Mouse (Mus musculus): ENCODE measurements around the gene Inpp5a.

The Inpp5a gene

DNA sequence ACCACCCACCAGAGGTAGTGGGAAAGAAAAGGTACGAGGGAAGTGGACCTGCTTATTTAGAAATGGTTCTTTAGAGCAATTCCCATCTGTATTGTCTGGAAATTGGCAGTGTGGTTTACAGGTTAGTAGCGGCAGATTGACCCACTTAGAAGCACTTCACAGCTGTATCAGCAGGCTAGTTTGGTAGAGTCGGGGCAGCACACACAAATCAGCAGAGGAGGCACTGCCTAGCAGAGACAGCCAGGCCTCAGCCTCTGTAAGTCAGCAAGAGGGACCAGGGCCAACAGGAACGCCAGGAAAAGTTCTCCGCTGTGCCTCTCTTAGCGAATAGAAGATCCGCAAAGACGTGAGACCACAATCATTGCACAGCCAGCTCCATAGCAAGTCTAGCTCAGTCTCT lies 56.7 kb downstream of the Inpp5a start:
- DNase-seq (ENCODE audit: low spot score), result no peak

DNA sequence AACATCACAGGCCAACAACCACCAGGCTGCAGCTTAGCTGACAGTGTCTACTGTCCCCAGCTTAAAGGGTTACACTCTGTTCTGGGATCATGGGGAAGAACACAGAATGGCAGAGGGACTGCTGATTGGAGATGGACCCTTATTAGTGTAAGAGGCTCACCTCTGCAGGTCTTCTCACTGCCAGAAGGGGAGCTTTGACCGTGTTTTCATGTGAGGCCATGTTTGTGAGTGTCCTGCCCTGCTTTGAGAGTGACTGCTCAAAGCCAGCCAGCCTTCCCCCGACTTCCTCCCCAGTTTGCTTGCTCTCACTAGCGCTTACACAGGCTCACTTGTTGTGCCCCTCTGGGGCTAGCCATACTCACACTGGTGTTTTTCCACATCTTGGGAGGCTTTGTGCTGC lies 58.5 kb downstream of the Inpp5a start:
- no peak for DNase-seq (ENCODE audit: low spot score)

DNA sequence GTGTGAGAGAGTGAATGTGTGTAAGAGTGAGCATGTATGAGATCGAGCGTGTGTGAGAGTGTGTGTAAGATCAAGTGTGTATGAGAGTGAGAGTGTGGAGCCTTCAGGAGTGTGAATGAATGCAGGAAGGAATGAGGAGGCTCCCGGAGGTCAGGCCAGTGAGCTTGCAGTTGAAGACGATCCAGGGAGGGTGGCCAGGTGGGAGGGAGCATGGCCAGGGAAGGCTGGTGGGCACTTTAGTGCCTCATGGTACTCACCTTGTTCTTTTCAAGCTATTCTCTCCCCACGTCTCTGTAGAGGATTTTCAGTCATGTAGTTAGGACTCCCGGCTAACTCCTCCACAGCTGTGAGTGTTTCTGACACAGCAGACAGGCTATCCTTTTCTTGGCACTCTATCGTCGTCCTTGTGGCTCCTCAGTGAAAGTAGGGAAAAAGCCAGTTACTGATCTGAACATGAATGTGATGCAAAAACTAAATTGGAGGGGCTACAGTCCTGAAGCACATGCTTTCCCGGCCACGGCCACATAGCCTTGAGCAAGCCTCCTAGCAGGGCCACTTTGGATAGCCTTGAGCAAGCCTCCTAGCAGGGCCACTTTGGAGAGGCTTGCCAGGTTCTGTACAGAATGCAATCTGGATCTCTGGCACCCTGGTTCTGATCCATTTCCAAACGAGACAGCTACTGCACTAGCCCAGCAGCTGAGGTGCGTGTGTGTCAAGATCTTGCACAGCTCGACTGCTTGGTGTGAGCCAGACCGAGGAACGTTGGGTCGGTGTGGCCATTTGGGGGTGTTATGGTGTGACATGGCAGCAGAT lies 61.5 kb downstream of the Inpp5a start:
- no peak for DNase-seq (ENCODE audit: low spot score)

DNA sequence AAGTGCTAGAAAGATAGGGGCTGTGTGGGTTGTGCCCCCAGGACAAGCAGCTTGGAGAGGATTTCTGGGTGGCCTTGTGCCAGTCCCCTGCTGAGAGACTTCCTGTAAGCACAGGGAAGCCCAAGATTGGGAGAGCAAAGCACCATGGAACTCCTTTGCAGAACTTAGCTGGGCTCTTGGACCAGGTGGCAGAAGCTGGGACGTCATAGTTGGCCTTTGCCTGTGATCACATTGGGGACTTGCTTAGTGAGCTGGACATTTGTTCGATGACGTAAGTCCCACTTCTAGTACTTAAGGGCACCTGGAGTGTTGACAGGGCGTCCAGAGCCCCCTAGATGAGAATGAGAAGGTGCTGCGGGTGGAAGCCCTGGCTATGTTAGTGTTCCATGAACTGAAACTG lies 62.8 kb downstream of the Inpp5a start:
- no peak for DNase-seq (ENCODE audit: low spot score)

DNA sequence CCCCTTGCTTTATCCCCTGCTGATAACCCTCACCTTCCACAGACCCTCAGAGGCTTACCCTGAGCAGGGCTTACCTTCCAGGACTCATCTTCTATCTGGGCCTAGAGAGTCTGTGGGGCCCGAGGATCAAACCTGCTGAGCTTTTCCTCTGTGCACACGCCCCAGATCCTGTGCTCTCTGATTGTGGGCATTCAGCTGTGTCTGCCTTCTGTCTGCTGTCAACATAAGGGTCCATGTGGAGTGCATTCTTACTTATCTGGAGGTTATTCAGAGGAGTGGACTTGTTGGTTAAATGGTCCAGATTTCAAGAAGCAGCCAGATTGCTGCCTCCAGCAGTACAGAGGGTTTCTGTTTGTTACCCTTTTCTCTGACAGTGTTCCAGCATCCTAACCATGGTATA lies 63.3 kb downstream of the Inpp5a start:
- no peak for DNase-seq (ENCODE audit: low spot score)

DNA sequence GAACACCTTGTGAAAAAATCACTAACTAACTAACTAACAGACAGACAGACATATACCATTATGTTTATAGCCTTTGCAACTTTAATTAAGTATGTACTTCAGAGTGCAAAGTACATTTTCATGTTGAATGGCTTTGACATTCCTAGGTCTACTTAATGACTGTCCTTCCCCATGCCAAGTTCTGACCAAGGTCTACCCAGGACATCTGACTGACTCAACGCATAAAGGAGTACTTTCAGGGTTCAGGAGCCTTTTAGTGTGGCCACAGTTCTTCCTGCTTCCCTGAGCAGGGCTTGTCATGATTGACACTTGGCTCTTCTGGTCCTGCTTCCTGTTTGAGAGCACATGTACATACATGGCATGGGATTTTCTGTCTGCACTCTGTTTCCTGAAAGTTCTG lies 64.3 kb downstream of the Inpp5a start:
- no peak for DNase-seq (ENCODE audit: low spot score)

DNA sequence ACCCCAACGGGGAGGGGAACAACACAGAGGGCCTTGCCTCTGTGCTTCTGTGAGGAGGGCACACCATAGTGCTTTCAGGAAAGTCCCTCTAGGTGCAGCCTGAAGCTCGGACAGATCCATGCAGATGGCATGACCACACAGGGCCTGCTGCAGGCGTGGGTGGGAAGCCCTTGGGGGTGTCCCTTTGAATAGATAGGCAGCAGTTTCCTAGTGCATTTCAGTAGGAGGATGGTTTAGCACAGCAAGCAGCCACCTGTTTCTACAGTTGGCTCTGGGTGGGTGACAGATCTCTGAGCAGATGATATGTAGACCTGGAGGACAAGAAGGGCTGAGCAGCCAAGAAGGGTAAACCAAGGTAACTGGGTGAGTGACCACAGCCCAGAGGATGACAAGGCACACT lies 65.4 kb downstream of the Inpp5a start:
- no peak for DNase-seq (ENCODE audit: low spot score)

DNA sequence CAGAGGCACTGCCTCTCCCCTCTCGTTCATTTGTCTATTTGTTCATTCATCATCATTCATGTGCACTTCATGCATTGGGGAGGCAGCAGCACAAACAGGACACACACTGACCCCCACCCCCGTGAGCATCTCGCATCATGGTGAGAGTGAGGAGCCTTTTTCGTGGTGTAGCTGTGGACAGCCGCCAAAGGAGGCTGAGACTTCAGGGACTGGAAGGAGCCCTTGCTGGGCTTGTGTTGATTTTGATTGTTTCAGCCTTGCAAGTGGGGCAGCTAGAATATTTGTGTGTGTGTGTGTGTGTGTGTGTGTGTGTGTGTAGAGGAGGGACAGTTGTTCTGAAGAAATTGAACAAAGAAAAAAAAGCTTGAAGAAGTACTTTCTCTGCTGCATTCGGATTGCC lies 67.8 kb downstream of the Inpp5a start:
- DNase-seq (ENCODE audit: low spot score), result no peak

DNA sequence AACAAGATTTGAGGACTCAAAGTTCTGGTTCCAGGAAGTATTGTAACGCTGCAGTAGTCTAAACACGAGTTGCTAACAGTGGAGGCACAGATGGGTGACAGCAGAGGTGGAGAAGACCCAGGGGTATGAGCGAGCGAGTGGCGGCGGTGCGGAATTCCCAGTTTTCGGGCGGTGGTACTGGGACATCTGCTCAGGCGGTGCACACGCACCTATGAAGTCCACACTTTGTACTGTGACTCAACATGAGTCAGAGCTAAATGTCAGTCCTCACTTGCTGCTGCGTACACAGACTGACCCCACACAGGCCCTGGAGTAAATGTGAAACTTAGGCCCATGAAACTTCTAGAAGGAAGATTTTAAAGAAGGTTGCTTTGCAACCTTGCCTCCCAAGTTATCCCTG lies 72.4 kb downstream of the Inpp5a start:
- no peak for DNase-seq (ENCODE audit: low spot score)

DNA sequence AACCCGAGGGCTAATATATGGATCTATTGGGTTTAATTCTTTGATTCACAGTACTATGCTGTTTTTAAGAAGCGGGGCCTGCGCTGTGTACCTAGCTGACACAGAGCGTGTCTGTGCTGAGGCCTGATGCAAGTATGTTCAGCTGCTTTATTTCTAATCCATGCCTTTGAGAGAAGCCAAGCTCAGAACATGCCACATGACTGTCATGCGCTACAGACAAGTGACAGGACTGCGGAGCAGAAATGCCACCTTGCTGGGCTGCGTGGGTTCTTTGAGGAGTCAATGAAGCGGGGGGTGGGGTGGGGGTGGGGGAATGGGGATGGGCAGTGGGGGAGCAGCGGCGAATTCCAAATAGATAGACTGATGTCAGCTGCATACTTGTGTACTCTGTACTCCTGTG lies 73.2 kb downstream of the Inpp5a start:
- no peak for DNase-seq (ENCODE audit: low spot score)

DNA sequence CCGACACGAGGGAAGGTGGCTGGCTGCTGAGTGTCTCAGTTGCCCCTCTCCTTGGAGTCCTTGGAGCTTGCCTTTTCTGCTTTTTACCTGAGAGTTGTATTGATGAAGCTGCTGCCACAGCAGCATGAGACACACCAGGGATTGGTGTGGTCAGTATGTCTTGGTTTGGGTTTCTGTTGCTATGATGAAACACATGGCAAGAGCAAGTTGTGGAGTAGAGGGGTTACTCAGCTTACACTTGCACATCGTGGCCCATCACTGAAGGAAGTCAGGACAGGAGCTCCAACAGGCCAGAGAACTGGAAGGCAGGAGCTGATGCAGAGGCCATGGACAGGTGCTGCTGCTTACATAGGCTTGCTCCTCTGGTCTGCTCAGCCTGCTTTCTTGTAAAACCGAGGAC lies 76.6 kb downstream of the Inpp5a start:
- DNase-seq (ENCODE audit: low spot score), result no peak

DNA sequence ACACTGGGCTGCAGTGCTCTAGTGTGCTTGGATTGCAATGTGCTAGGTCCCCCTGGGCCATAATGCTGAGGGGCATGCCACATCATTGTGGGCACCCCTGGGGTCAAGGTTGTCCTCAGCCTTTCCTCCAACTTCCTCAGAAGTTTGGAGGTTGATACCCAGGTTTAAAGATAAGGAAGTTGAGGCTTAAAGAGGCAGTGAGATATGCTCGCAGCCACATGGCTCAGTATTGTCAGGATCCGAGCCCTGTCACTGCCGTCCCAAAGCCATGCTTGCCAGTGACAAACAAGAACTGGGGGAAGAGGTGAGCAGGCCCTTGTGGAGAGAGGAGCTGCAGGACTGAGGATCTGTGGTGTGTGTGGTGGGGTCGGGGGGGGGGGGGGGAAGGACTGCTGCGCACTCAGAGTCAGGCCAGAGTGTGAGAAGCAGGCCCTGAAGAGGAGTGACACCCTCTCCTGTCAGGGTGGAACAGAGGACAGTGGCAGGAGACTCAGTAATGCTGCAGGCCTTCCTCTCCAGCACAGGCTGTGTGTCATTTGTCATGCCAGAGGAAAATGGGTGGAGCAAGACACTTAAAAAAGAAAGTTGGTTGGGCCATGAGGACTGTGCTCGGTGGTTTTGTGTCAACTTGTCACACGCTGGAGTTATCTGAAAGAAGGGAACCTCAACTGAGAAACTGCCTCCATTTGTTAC lies 77.7 kb downstream of the Inpp5a start:
- no peak for DNase-seq (ENCODE audit: low spot score)

DNA sequence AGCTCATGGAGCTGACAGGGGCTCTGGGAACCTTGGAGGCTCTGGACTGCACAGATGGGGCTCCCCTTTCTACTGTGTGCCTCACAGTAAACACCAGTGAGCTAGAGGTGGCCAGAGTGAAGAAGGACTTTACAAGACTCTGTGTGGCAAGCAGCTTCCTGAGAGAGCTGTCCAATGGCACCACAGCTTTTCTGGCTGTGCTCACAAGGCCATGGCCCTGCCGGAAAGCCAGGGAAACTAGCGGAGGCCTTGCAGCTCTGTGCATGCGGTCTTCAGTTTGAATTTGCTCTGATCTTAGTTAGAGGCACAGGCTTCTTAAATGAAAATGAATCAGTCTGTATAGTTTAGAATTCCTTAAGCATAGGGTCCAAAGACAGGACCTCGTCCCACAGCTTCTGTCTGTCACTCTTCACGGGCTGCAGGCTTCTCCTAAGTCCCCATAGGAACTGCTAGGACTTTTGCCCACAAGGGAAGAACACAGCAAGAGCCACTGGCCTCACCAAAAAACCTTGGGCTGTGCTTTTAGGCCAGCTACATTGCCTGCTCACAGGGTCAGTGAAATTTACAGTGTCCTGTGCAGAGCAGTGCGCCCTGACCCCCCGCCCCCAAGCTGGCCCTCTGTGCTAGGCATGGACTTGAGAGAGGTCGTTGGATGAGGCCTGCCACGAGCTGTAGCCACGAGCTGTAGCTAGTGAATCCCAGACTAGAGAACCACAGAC lies 78.4 kb downstream of the Inpp5a start:
- DNase-seq (ENCODE audit: low spot score), result no peak

DNA sequence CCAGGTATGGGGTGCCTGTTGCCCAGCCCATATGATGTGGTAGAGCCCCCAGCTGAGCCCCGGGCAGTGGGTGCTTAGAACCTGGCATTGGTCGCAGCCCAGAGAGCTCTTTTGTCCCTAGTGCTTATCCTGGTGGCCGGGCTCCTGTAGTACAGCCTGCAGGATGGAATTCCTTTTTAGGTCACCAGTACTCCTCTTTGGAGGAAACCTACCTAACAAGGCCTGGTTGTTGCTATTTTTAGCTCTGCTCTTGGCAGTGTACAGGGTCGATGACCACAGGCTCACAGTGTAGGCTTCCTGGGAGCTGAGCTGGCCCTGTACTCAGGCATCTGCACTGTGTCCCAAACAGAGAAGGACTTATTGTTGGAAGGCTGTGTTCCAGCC lies 79.0 kb downstream of the Inpp5a start:
- no peak for DNase-seq (ENCODE audit: low spot score)

DNA sequence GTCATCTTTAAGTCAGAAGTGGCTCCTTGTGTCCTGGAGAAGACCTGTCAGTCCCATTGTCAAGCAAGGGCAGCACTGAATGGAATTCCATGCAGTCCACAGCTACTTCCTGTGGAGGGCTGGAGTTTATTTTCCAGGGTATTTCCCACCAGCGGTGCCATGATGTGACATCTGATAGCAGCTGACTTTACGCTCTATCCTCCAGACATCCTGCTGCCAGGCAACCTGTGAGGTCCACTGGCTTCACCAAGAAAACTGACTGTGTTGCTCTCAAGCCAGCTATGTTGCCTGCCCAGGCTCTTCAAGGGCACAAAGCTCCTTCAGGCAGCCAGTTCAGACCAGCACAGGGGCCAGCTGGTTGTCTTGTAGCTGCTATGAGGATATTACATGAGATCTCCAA lies 79.5 kb downstream of the Inpp5a start:
- no peak for DNase-seq (ENCODE audit: low spot score)

DNA sequence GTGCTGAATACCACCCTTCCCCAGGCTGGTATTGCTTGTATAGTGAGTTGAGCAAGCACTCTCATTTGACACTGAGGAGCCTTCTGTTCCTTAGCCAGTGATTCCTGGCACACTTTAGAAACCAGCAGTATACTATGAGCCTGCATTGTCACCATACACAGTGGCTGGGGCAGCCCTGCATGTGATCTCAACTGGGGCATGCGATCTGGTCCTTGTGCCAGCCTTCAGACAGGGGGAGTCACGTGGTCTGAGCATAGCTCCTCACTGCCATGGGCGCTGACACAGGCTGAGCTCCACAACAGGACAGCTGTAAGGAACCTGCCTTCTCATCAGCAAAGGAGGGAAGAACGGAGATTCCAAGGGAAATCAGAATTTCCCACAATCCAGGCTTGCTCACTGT lies 80.5 kb downstream of the Inpp5a start:
- DNase-seq (ENCODE audit: low spot score), result no peak

DNA sequence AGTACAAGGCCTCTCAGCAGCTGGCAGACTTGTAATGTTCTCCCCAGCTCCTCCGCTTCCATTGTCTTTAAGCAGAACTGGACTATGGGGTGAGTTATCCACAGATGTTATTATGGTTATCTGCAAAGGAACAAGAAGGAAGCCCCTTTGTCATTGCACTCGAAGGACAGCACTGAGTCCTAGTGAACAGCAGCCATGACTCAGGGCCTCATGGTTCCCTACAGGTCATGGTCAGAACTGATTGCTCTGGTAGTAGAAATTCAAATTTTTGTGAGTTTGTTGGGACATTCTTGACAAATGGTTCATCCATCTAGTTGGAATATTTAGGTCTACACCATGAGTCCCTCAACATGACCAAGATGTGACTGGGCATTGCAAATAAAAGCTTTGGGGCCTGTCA lies 81.6 kb downstream of the Inpp5a start:
- DNase-seq (ENCODE audit: low spot score), result no peak

DNA sequence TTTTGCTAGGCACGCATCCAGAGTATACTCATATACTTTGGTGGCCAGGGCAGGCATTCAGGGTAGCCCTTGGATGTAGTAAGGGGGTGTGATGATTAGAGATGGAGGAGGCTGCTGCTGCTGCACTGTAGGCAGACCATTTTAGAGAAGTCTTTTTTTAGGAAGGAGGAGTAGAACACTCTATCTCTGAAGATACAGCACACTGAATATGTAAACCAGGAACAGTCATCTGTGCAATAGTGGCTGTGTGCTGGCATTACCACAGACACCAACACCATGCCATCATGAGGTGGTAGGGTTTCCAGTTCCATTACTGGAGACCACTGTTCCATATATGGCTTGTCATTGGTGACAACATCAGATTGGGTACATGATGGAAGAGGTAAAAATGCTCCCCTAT lies 83.1 kb downstream of the Inpp5a start:
- DNase-seq (ENCODE audit: low spot score), result no peak

DNA sequence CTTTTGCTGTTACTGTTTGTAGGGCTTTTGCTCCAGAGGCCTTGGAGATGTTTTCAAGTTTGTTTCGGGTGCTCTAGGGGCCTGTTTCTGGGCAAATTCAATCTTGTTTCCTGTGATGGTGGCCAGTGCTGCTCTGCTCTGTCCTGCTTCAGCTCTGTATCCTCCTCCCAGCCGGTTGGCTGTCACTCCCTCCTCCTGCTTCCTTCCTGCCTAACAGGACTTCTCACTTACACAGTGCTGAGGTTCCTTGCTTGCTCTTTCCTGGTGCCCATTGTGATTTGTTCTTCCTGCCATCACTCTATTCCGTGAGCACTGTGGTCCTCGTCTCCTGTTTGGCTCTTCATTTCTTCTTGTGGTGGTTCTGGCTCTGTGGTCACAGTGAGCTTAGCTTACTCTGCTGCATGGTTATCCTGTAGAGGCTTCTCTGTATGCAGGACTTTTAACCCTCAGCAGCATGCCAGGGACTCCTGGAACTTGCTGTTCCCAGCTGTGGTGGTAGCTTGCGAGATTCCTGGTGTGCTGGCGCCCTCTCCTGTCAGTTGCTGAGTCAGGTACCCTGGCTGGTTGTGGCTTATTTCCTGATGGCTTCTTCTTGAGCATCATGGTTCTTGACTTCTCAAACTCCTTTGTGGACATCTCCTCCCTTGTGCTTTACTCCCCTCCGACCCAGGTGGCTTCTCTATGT lies 84.1 kb downstream of the Inpp5a start:
- peak; percentile 71 for DNase-seq (ENCODE audit: low spot score)

DNA sequence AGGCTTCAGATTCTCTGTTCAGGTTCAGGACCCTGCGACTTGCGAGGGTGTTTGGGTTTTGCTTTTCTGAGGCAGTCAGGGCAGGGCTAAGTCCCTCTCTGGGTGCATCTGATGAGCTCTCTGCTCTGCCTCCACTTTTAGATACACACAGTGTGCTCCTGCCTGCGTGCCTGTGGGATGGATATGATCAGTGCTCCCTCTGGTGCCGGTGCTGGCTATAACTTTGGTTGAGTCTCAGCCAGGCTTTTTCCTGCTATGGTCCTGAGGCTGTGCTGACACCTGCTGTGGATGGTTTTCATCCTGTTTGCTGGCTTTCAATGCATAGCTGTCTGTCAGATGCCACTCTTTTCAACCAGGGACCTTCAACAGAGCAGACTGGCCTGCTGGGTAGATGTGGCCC lies 87.0 kb downstream of the Inpp5a start:
- peak; percentile 15 for DNase-seq (ENCODE audit: low spot score)

DNA sequence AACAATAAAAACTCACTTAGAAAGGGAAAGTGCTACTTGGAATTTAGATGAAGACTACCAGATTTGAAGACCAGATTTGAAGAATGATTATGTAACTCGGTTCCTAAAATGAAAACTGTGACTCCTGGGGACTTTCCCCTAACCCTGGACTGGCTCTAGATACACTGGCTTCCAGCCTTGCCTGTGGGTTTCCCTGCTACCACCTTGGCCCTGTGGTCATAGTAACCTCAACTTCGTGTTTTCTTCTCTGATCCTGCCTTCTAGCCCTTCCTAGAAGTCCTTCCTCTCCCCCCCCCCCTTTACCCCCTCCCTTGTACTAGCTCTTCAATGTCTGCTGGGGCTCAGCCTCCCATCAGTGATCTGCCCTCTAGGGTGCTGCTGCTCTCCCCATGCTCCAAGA lies 87.8 kb downstream of the Inpp5a start:
- DNase-seq (ENCODE audit: low spot score), result no peak

DNA sequence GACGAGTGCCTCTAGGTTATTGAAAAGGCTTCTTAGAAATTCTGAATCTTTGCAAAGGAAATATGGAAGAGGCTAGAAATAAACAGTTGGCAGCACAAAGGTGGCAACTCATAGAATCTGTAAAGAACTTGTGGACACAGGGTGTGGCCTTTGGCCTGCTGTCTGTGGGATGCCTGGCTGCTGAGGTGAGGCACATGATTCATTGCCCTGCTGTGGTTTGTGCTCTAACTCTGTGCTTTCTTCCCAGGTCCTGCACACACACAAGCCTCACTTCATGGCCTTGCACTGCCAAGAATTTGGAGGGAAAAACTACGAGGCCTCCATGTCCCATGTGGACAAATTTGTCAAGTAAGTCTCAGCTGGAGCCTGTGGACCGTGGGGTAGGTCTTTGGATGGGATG lies 88.8 kb downstream of the Inpp5a start:
- no peak for DNase-seq (ENCODE audit: low spot score)

DNA sequence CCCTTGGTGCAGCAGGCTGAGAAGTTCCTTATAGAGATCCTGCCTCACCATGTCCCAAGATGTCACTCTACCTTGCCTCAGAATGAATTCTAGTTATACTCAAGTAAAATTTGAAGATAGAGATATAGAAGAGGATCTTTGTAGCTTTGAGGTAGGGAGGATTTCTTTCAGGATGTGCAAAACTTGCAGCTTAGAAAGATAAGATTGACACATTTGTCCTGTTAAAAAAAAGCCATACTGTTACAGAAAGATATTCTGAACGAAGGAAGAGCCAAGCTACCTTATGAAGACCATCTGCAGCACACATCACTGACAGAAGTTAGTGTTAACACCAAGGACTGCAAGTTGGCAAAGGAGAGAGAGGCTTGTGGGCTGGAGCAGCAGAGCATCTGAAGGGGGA lies 90.2 kb downstream of the Inpp5a start:
- DNase-seq (ENCODE audit: low spot score), result no peak

Measured in urinary bladder, postnatal 25 days (tissue).